Mouse (Mus musculus) embryonic facial prominence, embryonic 14.5 days (tissue): ENCODE data around the gene Pibf1. TPM values are rescaled to one million over a fixed set of nuclear protein-coding genes. Genes with fewer than 3 reads are reported as not detected.
A peak's percentile ranks its signal among the peaks of the same experiment; 100 is the strongest.

Source experiments
- ATAC-seq: fragments of 200-750 bp; cut with Nextera tagmentation; 2 replicates; pipeline ENCODE4 v1.8.0; 2017; ENCODE audit warnings: low read depth, moderate number of reproducible peaks, moderate TSS enrichment
- DNase-seq: peaks from one replicate; pipeline ENCODE4 v3.0.0-alpha.2; 2015; ENCODE audit warnings: low spot score
- H3K27ac ChIP-seq: fragments of 300-500 bp; sonication (generic); replicated peaks from 2 replicates; pipeline ENCODE4 v1.5.1; 2014; ENCODE audit warnings: low read depth, mild to moderate bottlenecking, low read length, moderate library complexity
- H3K27me3 ChIP-seq: fragments of 300-500 bp; sonication (generic); replicated peaks from 2 replicates; pipeline ENCODE4 v1.6.1; 2014; ENCODE audit warnings: low read length; ENCODE audit not compliant: control insufficient read depth, insufficient read depth
- H3K36me3 ChIP-seq: fragments of 300-500 bp; sonication (generic); 2 replicates; pipeline ENCODE4 v1.6.1; 2014; ENCODE audit warnings: low read length, mixed read lengths; ENCODE audit not compliant: control insufficient read depth, insufficient read depth
- H3K4me1 ChIP-seq: fragments of 300-500 bp; sonication (generic); 2 replicates; pipeline ENCODE4 v1.6.1; 2014; ENCODE audit warnings: antibody characterized with exemption, low read length; ENCODE audit not compliant: control insufficient read depth, insufficient read depth
- H3K4me2 ChIP-seq: fragments of 300-500 bp; sonication (generic); 2 replicates; pipeline ENCODE4 v1.6.1; 2014; ENCODE audit warnings: low read depth, mild to moderate bottlenecking, low read length, moderate library complexity, mixed read lengths
- H3K4me3 ChIP-seq: fragments of 300-500 bp; sonication (generic); 2 replicates; pipeline ENCODE4 v1.5.1; 2014; ENCODE audit warnings: low read depth, mild to moderate bottlenecking, low read length
- H3K9ac ChIP-seq: fragments of 300-500 bp; sonication (generic); 2 replicates; pipeline ENCODE4 v1.6.1; 2014; ENCODE audit warnings: low read depth, mild to moderate bottlenecking, low read length, moderate library complexity, mixed read lengths
- H3K9me3 ChIP-seq: fragments of 300-500 bp; sonication (generic); 2 replicates; pipeline ENCODE4 v1.6.1; 2016; ENCODE audit warnings: low read length; ENCODE audit not compliant: control insufficient read depth
- WGBS: fragments of 180-500 bp; shearing (Covaris S2); extraction: QIAGEN DNeasy Blood & Tissue Kit; methylation state at CpG from one replicate; pipeline ENCODE4 v1.1.7; 2014; 5-methylcytosine and 5-hydroxymethylcytosine counted together
- polyA plus RNA-seq: library from polyadenylated mRNA; unstranded; fragments of >200 nt; fragmentation: Nextera tagmentation; extraction: Ambion mirVana; gene quantifications from 2 replicates; pipeline ENCODE4 v1.2.1, GENCODE M21; 2014

Gene Pibf1
- polyA plus RNA-seq, result 17.3 and 17.5 TPM in 2 replicates

- ATAC-seq (peak; percentile 100), DNase-seq (peak; percentile 99)
- Histone ChIP-seq H3K9ac (peak within 1 kb of the TSS; percentile 94), H3K4me3 (peak within 1 kb of the TSS; percentile 99), H3K27me3 (no peaks in the 10 kb centered on the region), H3K9me3 (no peaks in the 10 kb centered on the region), H3K36me3 (peaks cover 65% of the 10 kb centered on the region), H3K4me1 (peaks cover 6% of the 10 kb centered on the region; the same call in 1 of the 2 replicates), H3K27ac (peak within 1 kb of the TSS; percentile 84), H3K4me2 (peak within 1 kb of the TSS; percentile 68)
- 0% methylated on average over 23 of the region's 73 CpGs for WGBS
These were observed at the start of gene Pibf1, which contains the start of gene Dis3 for GRCm38 (mm10) chr14:99099267-99099966. Gene Pibf1, plus strand, starts transcription at chr14:99099424. Gene Dis3, minus strand, starts transcription at chr14:99099770.

GRCm38 (mm10) chr14:99058959-99059586, 40.2 kb upstream of the Pibf1 start:
- H3K36me3 ChIP-seq, result peaks cover 59% of the 10 kb centered on the region

GRCm38 (mm10) chr14:99060616-99061015, 38.6 kb upstream of the Pibf1 start:
- DNase-seq (no peak), ATAC-seq (no peak)

More at GRCm38 (mm10) chr14:99058959-99059586, 40.2 kb upstream of the Pibf1 start:
- no peaks in the 10 kb centered on the region for H3K9me3 ChIP-seq
- ATAC-seq (no peak), DNase-seq (no peak)
- H3K4me3 ChIP-seq, result no peak overlapping the region
- no peaks in the 10 kb centered on the region for H3K27me3 ChIP-seq
- H3K4me1 ChIP-seq, result no peaks in the 10 kb centered on the region
- H3K27ac ChIP-seq, result no peak overlapping the region
- H3K9ac ChIP-seq, result no peak overlapping the region
- no peak overlapping the region for H3K4me2 ChIP-seq
- WGBS, result 83% methylated on average over 7 of the region's 7 CpGs

GRCm38 (mm10) chr14:99063091-99063490, 36.1 kb upstream of the Pibf1 start:
- ATAC-seq, result no peak
- Histone ChIP-seq H3K27ac (no peak overlapping the region), H3K9ac (no peak overlapping the region), H3K27me3 (no peaks in the 10 kb centered on the region), H3K4me3 (no peak overlapping the region), H3K36me3 (peaks cover 63% of the 10 kb centered on the region), H3K4me2 (no peak overlapping the region), H3K4me1 (no peaks in the 10 kb centered on the region), H3K9me3 (no peaks in the 10 kb centered on the region)
- no peak for DNase-seq
- 96% methylated on average over 2 of the region's 2 CpGs for WGBS

More at GRCm38 (mm10) chr14:99060616-99061015, 38.6 kb upstream of the Pibf1 start:
- Histone ChIP-seq H3K9ac (no peak overlapping the region), H3K36me3 (peaks cover 54% of the 10 kb centered on the region), H3K9me3 (no peaks in the 10 kb centered on the region), H3K4me2 (no peak overlapping the region), H3K27me3 (no peaks in the 10 kb centered on the region), H3K27ac (no peak overlapping the region), H3K4me1 (no peaks in the 10 kb centered on the region), H3K4me3 (no peak overlapping the region)
- WGBS, result 92% methylated on average over 12 of the region's 12 CpGs

- Histone ChIP-seq H3K9me3 (no peaks in the 10 kb centered on the region), H3K27me3 (no peaks in the 10 kb centered on the region), H3K9ac (no peak overlapping the region), H3K36me3 (peaks cover 67% of the 10 kb centered on the region), H3K27ac (no peak overlapping the region), H3K4me2 (no peak overlapping the region), H3K4me1 (no peaks in the 10 kb centered on the region), H3K4me3 (no peak overlapping the region)
- WGBS, result 92% methylated on average over 4 of the region's 4 CpGs
- ATAC-seq (no peak), DNase-seq (no peak)
These were observed 28.1 kb upstream of the Pibf1 start for GRCm38 (mm10) chr14:99071146-99071545.

- 95% methylated on average over 7 of the region's 7 CpGs for WGBS
- no peak for ATAC-seq
These were observed 10.3 kb upstream of the Pibf1 start for GRCm38 (mm10) chr14:99088947-99089346.

GRCm38 (mm10) chr14:99099967-99100587, 853 bp downstream of the Pibf1 start:
- no peaks in the 10 kb centered on the region for H3K27me3 ChIP-seq
- ATAC-seq, result no peak
- peak overlapping the region; percentile 57 for H3K4me2 ChIP-seq
- H3K36me3 ChIP-seq, result peaks cover 65% of the 10 kb centered on the region
- H3K27ac ChIP-seq, result no peak overlapping the region
- peaks cover 6% of the 10 kb centered on the region; the same call in 1 of the 2 replicates for H3K4me1 ChIP-seq
- DNase-seq, result peak; percentile 5
- H3K4me3 ChIP-seq, result peak overlapping the region; percentile 99
- peak overlapping the region; percentile 58 for H3K9ac ChIP-seq
- WGBS, result 6% methylated on average over 20 of the region's 20 CpGs
- H3K9me3 ChIP-seq, result no peaks in the 10 kb centered on the region

More at GRCm38 (mm10) chr14:99088947-99089346, 10.3 kb upstream of the Pibf1 start:
- Histone ChIP-seq H3K27ac (no peak overlapping the region), H3K9me3 (no peaks in the 10 kb centered on the region), H3K27me3 (no peaks in the 10 kb centered on the region), H3K36me3 (peaks cover 81% of the 10 kb centered on the region), H3K9ac (no peak overlapping the region), H3K4me3 (no peak overlapping the region), H3K4me2 (no peak overlapping the region), H3K4me1 (no peaks in the 10 kb centered on the region)
- DNase-seq, result no peak

- Histone ChIP-seq H3K36me3 (peaks cover 62% of the 10 kb centered on the region), H3K4me3 (no peak overlapping the region), H3K9me3 (no peaks in the 10 kb centered on the region), H3K4me2 (no peak overlapping the region), H3K4me1 (peaks cover 6% of the 10 kb centered on the region; the same call in 1 of the 2 replicates), H3K9ac (no peak overlapping the region), H3K27ac (no peak overlapping the region), H3K27me3 (no peaks in the 10 kb centered on the region)
- ATAC-seq (no peak), DNase-seq (no peak)
- WGBS, result 94% methylated on average over 4 of the region's 4 CpGs
These were observed 3.8 kb downstream of the Pibf1 start for GRCm38 (mm10) chr14:99103050-99103449.
